Mouse (Mus musculus): ENCODE results near the gene Reps1.

- no peak for TF ChIP-seq CTCF (IDR thresholded peaks at IDR 0.05; ENCODE audit: control insufficient read depth, insufficient read depth, insufficient read length)
- TF ChIP-seq USF1 (IDR thresholded peaks at IDR 0.05; ENCODE audit: low read depth), result no peak
- TF ChIP-seq CEBPB (IDR thresholded peaks at IDR 0.05; ENCODE audit: low read depth), result no peak
- TF ChIP-seq MAX (IDR thresholded peaks at IDR 0.05), result no peak
Observed at GRCm38 (mm10) chr10:18072871-18073270, 17.2 kb downstream of the Reps1 start.

All from C2C12 (cell line).